Mouse (Mus musculus): ENCODE measurements around the gene Hydin.

GRCm38 (mm10) chr8:110395656-110396055 lies 128.9 kb downstream of the Hydin start:
- no peak for TF ChIP-seq CTCF (IDR thresholded peaks at IDR 0.05; ENCODE audit: borderline replicate concordance, extremely low read depth, insufficient read depth, insufficient read length)
- TF ChIP-seq POLR2A (IDR thresholded peaks at IDR 0.05; ENCODE audit: borderline replicate concordance, extremely low read depth, insufficient read depth, insufficient read length, poor library complexity, severe bottlenecking), result no peak

Measured in brain, embryonic 14.5 days (tissue).